Mouse (Mus musculus): ENCODE results near the gene Gtsf1. TPM values are rescaled to one million over a fixed set of nuclear protein-coding genes. Genes with fewer than 3 reads are reported as not detected.
"Not testable (repeated sequence)": the region's sequence is repeated elsewhere in the genome, so short reads cannot be mapped to it uniquely, and the experiment has no call there.

The Gtsf1 gene
- polyA plus RNA-seq, 1 experiment from 2014 or later, result not detected

- ATAC-seq; H3K27ac ChIP-seq; H3K4me2 ChIP-seq (replicated peaks); H3K9me3 ChIP-seq; H3K4me1 ChIP-seq (replicated peaks); H3K9ac ChIP-seq (replicated peaks); H3K36me3 ChIP-seq; H3K27me3 ChIP-seq; H3K4me3 ChIP-seq (replicated peaks): not testable (repeated sequence)
- 92% methylated on average over 2 of the region's 3 CpGs for WGBS
These were observed 24.7 kb downstream of the Gtsf1 start for GRCm38 (mm10) chr15:103405586-103405985.

- H3K4me2 ChIP-seq (replicated peaks), result no peak overlapping the region
- no peak for ATAC-seq
- H3K27me3 ChIP-seq, result no peaks in the 10 kb centered on the region
- no peak overlapping the region for H3K4me3 ChIP-seq (replicated peaks)
- H3K9me3 ChIP-seq, result no peaks in the 10 kb centered on the region
- 90% methylated on average over 5 of the region's 5 CpGs for WGBS
- no peak overlapping the region for H3K9ac ChIP-seq (replicated peaks)
- no peak overlapping the region for H3K27ac ChIP-seq
- no peaks in the 10 kb centered on the region for H3K4me1 ChIP-seq (replicated peaks)
- H3K36me3 ChIP-seq, result no peaks in the 10 kb centered on the region
These were observed 28.9 kb downstream of the Gtsf1 start for GRCm38 (mm10) chr15:103401361-103401760.

GRCm38 (mm10) chr15:103393577-103393976 lies 36.7 kb downstream of the Gtsf1 start:
- H3K9ac ChIP-seq (replicated peaks), result no peak overlapping the region
- no peaks in the 10 kb centered on the region for H3K9me3 ChIP-seq
- no peaks in the 10 kb centered on the region for H3K4me1 ChIP-seq (replicated peaks)
- no peaks in the 10 kb centered on the region for H3K36me3 ChIP-seq
- no peaks in the 10 kb centered on the region for H3K27me3 ChIP-seq
- H3K4me2 ChIP-seq (replicated peaks), result no peak overlapping the region
- no peak overlapping the region for H3K27ac ChIP-seq
- ATAC-seq, result no peak
- H3K4me3 ChIP-seq (replicated peaks), result no peak overlapping the region

- no peak overlapping the region for H3K4me3 ChIP-seq (replicated peaks)
- H3K9ac ChIP-seq (replicated peaks), result no peak overlapping the region
- 57% methylated on average over 4 of the region's 4 CpGs for WGBS
These were observed 41.6 kb downstream of the Gtsf1 start for GRCm38 (mm10) chr15:103388556-103389145.

GRCm38 (mm10) chr15:103383771-103384488 lies 46.3 kb downstream of the Gtsf1 start:
- no peaks in the 10 kb centered on the region for H3K9me3 ChIP-seq
- H3K4me3 ChIP-seq (replicated peaks), result no peak overlapping the region
- H3K9ac ChIP-seq (replicated peaks), result no peak overlapping the region
- H3K4me1 ChIP-seq (replicated peaks), result no peaks in the 10 kb centered on the region
- H3K4me2 ChIP-seq (replicated peaks), result no peak overlapping the region
- no peak overlapping the region for H3K27ac ChIP-seq
- ATAC-seq, result no peak
- 79% methylated on average over 7 of the region's 7 CpGs for WGBS
- H3K27me3 ChIP-seq, result no peaks in the 10 kb centered on the region
- no peaks in the 10 kb centered on the region for H3K36me3 ChIP-seq

More at GRCm38 (mm10) chr15:103388556-103389145, 41.6 kb downstream of the Gtsf1 start:
- no peaks in the 10 kb centered on the region for H3K36me3 ChIP-seq
- no peak overlapping the region for H3K4me2 ChIP-seq (replicated peaks)
- H3K4me1 ChIP-seq (replicated peaks), result no peaks in the 10 kb centered on the region
- no peaks in the 10 kb centered on the region for H3K27me3 ChIP-seq
- no peak overlapping the region for H3K27ac ChIP-seq
- no peak for ATAC-seq
- H3K9me3 ChIP-seq, result no peaks in the 10 kb centered on the region

- H3K9ac ChIP-seq (replicated peaks), result no peak overlapping the region
- H3K9me3 ChIP-seq, result no peaks in the 10 kb centered on the region
- H3K27me3 ChIP-seq, result no peaks in the 10 kb centered on the region
- 0 out of 2 replicates have a peak, but pooled peaks cover 4% of the 10 kb centered on the region for H3K4me1 ChIP-seq (replicated peaks)
- ATAC-seq, result no peak
- H3K4me2 ChIP-seq (replicated peaks), result no peak overlapping the region
- H3K4me3 ChIP-seq (replicated peaks), result no peak overlapping the region
- WGBS, result 41% methylated on average over 5 of the region's 5 CpGs
- H3K36me3 ChIP-seq, result no peaks in the 10 kb centered on the region
- H3K27ac ChIP-seq, result no peak overlapping the region
These were observed 47.4 kb downstream of the Gtsf1 start for GRCm38 (mm10) chr15:103382795-103383406.

- H3K27me3 ChIP-seq, result no peaks in the 10 kb centered on the region
- no peak overlapping the region for H3K4me3 ChIP-seq (replicated peaks)
- no peak overlapping the region for H3K27ac ChIP-seq
- no peaks in the 10 kb centered on the region for H3K36me3 ChIP-seq
- 93% methylated on average over 2 of the region's 2 CpGs for WGBS
- no peak overlapping the region for H3K9ac ChIP-seq (replicated peaks)
- no peak for ATAC-seq
- H3K4me1 ChIP-seq (replicated peaks), result 0 out of 2 replicates have a peak, but pooled peaks cover 4% of the 10 kb centered on the region
- no peaks in the 10 kb centered on the region for H3K9me3 ChIP-seq
- no peak overlapping the region for H3K4me2 ChIP-seq (replicated peaks)
These were observed 48.2 kb downstream of the Gtsf1 start for GRCm38 (mm10) chr15:103382075-103382474.

- Histone ChIP-seq H3K27ac (no peak overlapping the region), H3K27me3 (no peaks in the 10 kb centered on the region), H3K9me3 (no peaks in the 10 kb centered on the region), H3K4me1 (replicated peaks) (0 out of 2 replicates have a peak, but pooled peaks cover 4% of the 10 kb centered on the region), H3K4me3 (replicated peaks) (no peak overlapping the region), H3K9ac (replicated peaks) (no peak overlapping the region), H3K4me2 (replicated peaks) (no peak overlapping the region), H3K36me3 (no peaks in the 10 kb centered on the region)
- WGBS, result 69% methylated on average over 3 of the region's 3 CpGs
- ATAC-seq, result 0 out of 2 replicates have a peak, but pooled peaks have one; percentile 11
These were observed 51.5 kb downstream of the Gtsf1 start for GRCm38 (mm10) chr15:103378665-103379356.

- no peaks in the 10 kb centered on the region for H3K36me3 ChIP-seq
- H3K4me1 ChIP-seq (replicated peaks), result 0 out of 2 replicates have a peak, but pooled peaks cover 4% of the 10 kb centered on the region
- H3K4me3 ChIP-seq (replicated peaks), result no peak overlapping the region
- no peaks in the 10 kb centered on the region for H3K27me3 ChIP-seq
- WGBS, result 71% methylated on average over 3 of the region's 3 CpGs
- no peaks in the 10 kb centered on the region for H3K9me3 ChIP-seq
- H3K27ac ChIP-seq, result no peak overlapping the region
- H3K4me2 ChIP-seq (replicated peaks), result no peak overlapping the region
- 0 out of 2 replicates have a peak, but pooled peaks have one; percentile 30 for ATAC-seq
- H3K9ac ChIP-seq (replicated peaks), result no peak overlapping the region
These were observed 52.3 kb downstream of the Gtsf1 start for GRCm38 (mm10) chr15:103377752-103378664.

- no peak for ATAC-seq
- Histone ChIP-seq H3K9me3 (no peaks in the 10 kb centered on the region), H3K9ac (replicated peaks) (no peak overlapping the region), H3K27ac (no peak overlapping the region), H3K4me3 (replicated peaks) (no peak overlapping the region), H3K27me3 (no peaks in the 10 kb centered on the region), H3K36me3 (no peaks in the 10 kb centered on the region), H3K4me1 (replicated peaks) (0 out of 2 replicates have a peak, but pooled peaks cover 4% of the 10 kb centered on the region), H3K4me2 (replicated peaks) (no peak overlapping the region)
- WGBS, result 73% methylated on average over 8 of the region's 8 CpGs
These were observed 53.4 kb downstream of the Gtsf1 start for GRCm38 (mm10) chr15:103376837-103377269.

- no peak overlapping the region for H3K4me2 ChIP-seq (replicated peaks)
- no peak overlapping the region for H3K9ac ChIP-seq (replicated peaks)
- ATAC-seq, result no peak
- H3K4me3 ChIP-seq (replicated peaks), result no peak overlapping the region
- H3K36me3 ChIP-seq, result no peaks in the 10 kb centered on the region
- H3K27ac ChIP-seq, result no peak overlapping the region
- 0 out of 2 replicates have a peak, but pooled peaks cover 4% of the 10 kb centered on the region for H3K4me1 ChIP-seq (replicated peaks)
- H3K27me3 ChIP-seq, result no peaks in the 10 kb centered on the region
- H3K9me3 ChIP-seq, result no peaks in the 10 kb centered on the region
- 84% methylated on average over 4 of the region's 4 CpGs for WGBS
These were observed 55.0 kb downstream of the Gtsf1 start for GRCm38 (mm10) chr15:103375112-103375800.

Data from midbrain, embryonic 13.5 days (tissue).